Mouse (Mus musculus) kidney, embryonic 14.5 days (tissue): Measurements from ENCODE around the gene Nabp2. TPM values are rescaled to one million over a fixed set of nuclear protein-coding genes. Genes with fewer than 3 reads are reported as not detected.

Source experiments
- ATAC-seq: fragments of 200-750 bp; cut with Nextera tagmentation; 2 replicates; pipeline ENCODE4 v1.8.0; 2017; ENCODE audit warnings: moderate number of reproducible peaks, mild to moderate bottlenecking, moderate TSS enrichment, moderate library complexity; ENCODE audit not compliant: low FRiP score, low TSS enrichment
- H3K27ac ChIP-seq: fragments of 300-500 bp; sonication (generic); 2 replicates; pipeline ENCODE4 v1.5.1; 2014; ENCODE audit warnings: low read depth, mild to moderate bottlenecking, low read length, moderate library complexity, mixed read lengths
- H3K27me3 ChIP-seq: fragments of 300-500 bp; sonication (generic); 2 replicates; pipeline ENCODE4 v1.6.1; 2014; ENCODE audit warnings: mild to moderate bottlenecking, low read length; ENCODE audit not compliant: control insufficient read depth, insufficient read depth
- H3K36me3 ChIP-seq: fragments of 300-500 bp; sonication (generic); 2 replicates; pipeline ENCODE4 v1.6.1; 2014; ENCODE audit warnings: low read length, mixed read lengths; ENCODE audit not compliant: control insufficient read depth, insufficient read depth
- H3K4me1 ChIP-seq: fragments of 300-500 bp; sonication (generic); 2 replicates; pipeline ENCODE4 v1.6.1; 2014; ENCODE audit warnings: low read length, mixed read lengths; ENCODE audit not compliant: control insufficient read depth, insufficient read depth
- H3K4me2 ChIP-seq: fragments of 300-500 bp; sonication (generic); replicated peaks from 2 replicates; pipeline ENCODE4 v1.6.1; 2014; ENCODE audit warnings: low read depth, mild to moderate bottlenecking, low read length
- H3K4me3 ChIP-seq: fragments of 300-500 bp; sonication (generic); 2 replicates; pipeline ENCODE4 v1.5.1; 2014; ENCODE audit warnings: mild to moderate bottlenecking, low read length
- H3K9ac ChIP-seq: fragments of 300-500 bp; sonication (generic); 2 replicates; pipeline ENCODE4 v1.6.1; 2014; ENCODE audit warnings: low read depth, mild to moderate bottlenecking, low read length, moderate library complexity
- H3K9me3 ChIP-seq: fragments of 300-500 bp; sonication (generic); 2 replicates; pipeline ENCODE4 v1.6.1; 2016; ENCODE audit warnings: low read length; ENCODE audit not compliant: control insufficient read depth
- WGBS: fragments of 180-500 bp; shearing (Covaris S2); extraction: QIAGEN DNeasy Blood & Tissue Kit; methylation state at CpG from one replicate; pipeline ENCODE4 v1.1.7; 2014; 5-methylcytosine and 5-hydroxymethylcytosine counted together
- polyA plus RNA-seq: library from polyadenylated mRNA; unstranded; fragments of >200 nt; fragmentation: Nextera tagmentation; extraction: Ambion mirVana; gene quantifications from 2 replicates; pipeline ENCODE4 v1.2.1, GENCODE M21; 2014

Gene Nabp2
- polyA plus RNA-seq, 1 experiment from 2014 or later, result 103 TPM

- WGBS, result 85% methylated on average over 6 of the region's 6 CpGs
- H3K36me3 ChIP-seq, result peaks cover 14% of the 10 kb centered on the region
- no peaks in the 10 kb centered on the region for H3K27me3 ChIP-seq
- H3K4me1 ChIP-seq, result peaks cover 9% of the 10 kb centered on the region
- H3K27ac ChIP-seq, result no peak overlapping the region
- no peak for ATAC-seq
- H3K9ac ChIP-seq, result no peak overlapping the region
- H3K9me3 ChIP-seq, result no peaks in the 10 kb centered on the region
- H3K4me3 ChIP-seq, result no peak overlapping the region
- no peak overlapping the region for H3K4me2 ChIP-seq
Measured at GRCm38 (mm10) chr10:128374393-128374792, 36.9 kb downstream of the Nabp2 start.

DNA sequence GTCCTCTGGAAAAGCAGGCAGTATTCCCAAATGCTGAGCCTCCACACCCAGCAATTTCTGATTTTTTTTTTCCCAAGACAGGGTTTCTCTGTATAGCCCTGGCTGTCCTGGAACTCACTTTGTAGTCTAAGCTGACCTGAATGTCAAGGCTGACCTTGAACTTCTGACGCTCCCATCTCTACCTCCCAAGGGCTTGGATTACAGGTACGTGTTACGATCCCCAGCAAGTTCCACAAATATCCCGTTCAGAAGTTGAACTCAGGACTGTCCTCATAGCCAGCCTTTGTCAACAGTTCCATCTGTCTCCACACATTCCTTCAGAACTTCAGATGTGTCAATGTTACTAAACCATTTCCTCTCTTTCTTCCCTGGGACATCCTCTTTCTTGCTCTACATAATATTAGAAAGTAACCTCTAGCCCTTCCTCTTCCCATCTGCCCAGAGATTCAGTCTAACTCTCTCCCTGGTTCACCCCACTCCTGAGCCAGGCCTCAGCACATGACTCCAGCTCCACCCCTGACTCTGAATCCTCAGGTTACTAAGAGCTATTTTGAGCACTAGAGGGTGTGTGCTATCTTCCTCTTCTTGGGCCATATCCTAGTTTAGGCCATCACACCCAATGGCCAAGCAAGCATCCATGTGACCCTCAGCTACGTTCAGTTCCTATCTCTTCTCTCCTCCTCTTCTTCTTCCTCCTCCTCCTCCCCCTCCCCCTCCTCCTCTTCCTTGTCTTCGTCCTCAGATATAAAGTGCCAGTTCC, 38.1 kb downstream of the Nabp2 start:
- H3K4me3 ChIP-seq, result no peak overlapping the region
- no peak overlapping the region for H3K4me2 ChIP-seq
- ATAC-seq, result no peak
- 76% methylated on average over 6 of the region's 6 CpGs for WGBS
- H3K9me3 ChIP-seq, result no peaks in the 10 kb centered on the region
- H3K4me1 ChIP-seq, result peaks cover 5% of the 10 kb centered on the region
- peaks cover 2% of the 10 kb centered on the region; the same call in 1 of the 2 replicates for H3K36me3 ChIP-seq
- no peak overlapping the region for H3K27ac ChIP-seq
- no peaks in the 10 kb centered on the region for H3K27me3 ChIP-seq
- H3K9ac ChIP-seq, result no peak overlapping the region

DNA sequence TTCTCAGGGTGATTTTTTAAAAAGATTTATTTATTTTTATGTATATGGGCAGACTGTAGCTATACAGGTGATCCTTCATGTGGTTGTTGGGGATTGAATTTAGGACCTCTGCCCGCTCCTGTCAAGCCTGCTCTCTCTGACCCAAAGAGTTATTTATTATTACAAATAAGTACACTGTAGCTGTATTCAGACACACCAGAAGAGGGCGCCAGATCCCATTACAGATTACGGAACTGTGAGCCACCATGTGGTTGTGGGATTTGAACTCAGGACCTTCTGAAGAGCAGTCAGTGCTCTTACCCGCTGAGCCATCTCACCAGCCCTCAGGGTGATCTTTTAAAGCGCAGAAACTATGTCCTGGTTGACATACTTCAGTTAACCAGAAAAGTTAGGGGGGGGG, 39.1 kb downstream of the Nabp2 start:
- H3K36me3 ChIP-seq, result no peaks in the 10 kb centered on the region
- H3K4me2 ChIP-seq, result no peak overlapping the region
- no peak overlapping the region for H3K27ac ChIP-seq
- no peaks in the 10 kb centered on the region for H3K27me3 ChIP-seq
- H3K9me3 ChIP-seq, result no peaks in the 10 kb centered on the region
- no peak overlapping the region for H3K4me3 ChIP-seq
- no peak for ATAC-seq
- H3K4me1 ChIP-seq, result peaks cover 7% of the 10 kb centered on the region
- 82% methylated on average over 5 of the region's 5 CpGs for WGBS
- H3K9ac ChIP-seq, result no peak overlapping the region

- H3K27me3 ChIP-seq, result no peaks in the 10 kb centered on the region
- no peak overlapping the region for H3K27ac ChIP-seq
- no peaks in the 10 kb centered on the region for H3K36me3 ChIP-seq
- WGBS, result 23% methylated on average over 4 of the region's 4 CpGs
- H3K9ac ChIP-seq, result no peak overlapping the region
- H3K4me2 ChIP-seq, result no peak overlapping the region
- no peak for ATAC-seq
- no peak overlapping the region for H3K4me3 ChIP-seq
- peaks cover 7% of the 10 kb centered on the region for H3K4me1 ChIP-seq
- no peaks in the 10 kb centered on the region for H3K9me3 ChIP-seq
Measured at GRCm38 (mm10) chr10:128370601-128371000, 40.7 kb downstream of the Nabp2 start.

GRCm38 (mm10) chr10:128370021-128370420, 41.3 kb downstream of the Nabp2 start:
- no peaks in the 10 kb centered on the region; the same call in 1 of the 2 replicates for H3K36me3 ChIP-seq
- H3K27ac ChIP-seq, result no peak overlapping the region
- H3K4me2 ChIP-seq, result no peak overlapping the region
- H3K4me1 ChIP-seq, result peaks cover 7% of the 10 kb centered on the region
- no peak overlapping the region for H3K4me3 ChIP-seq
- WGBS, result 61% methylated on average over 5 of the region's 6 CpGs
- H3K9ac ChIP-seq, result no peak overlapping the region
- H3K27me3 ChIP-seq, result no peaks in the 10 kb centered on the region
- ATAC-seq, result no peak
- H3K9me3 ChIP-seq, result no peaks in the 10 kb centered on the region

DNA sequence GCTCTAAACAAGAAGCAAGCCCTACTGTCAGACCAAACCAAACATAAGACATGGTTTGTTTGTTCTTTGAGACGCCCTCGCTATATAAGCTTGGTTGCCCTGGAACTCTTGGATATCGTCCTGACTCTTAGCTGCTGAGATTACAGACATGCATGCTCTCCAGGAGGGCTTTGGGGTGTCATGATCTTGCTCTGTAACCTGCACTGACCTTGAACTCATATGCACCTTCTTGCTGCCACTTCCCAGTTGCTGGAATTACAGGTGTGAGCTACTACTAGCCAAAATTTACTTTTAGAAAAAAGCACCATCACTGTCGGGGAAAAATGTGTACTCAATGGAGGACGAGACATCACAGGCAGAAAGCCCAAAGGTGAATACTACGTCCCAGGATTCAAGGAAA, 41.7 kb downstream of the Nabp2 start:
- peak overlapping the region; percentile 73; the same call in 1 of the 2 replicates for H3K9ac ChIP-seq
- 82% methylated on average over 6 of the region's 6 CpGs for WGBS
- H3K4me3 ChIP-seq, result peak overlapping the region; percentile 70
- ATAC-seq, result no peak
- H3K27ac ChIP-seq, result peak overlapping the region; percentile 90; the same call in 1 of the 2 replicates
- H3K4me1 ChIP-seq, result peaks cover 7% of the 10 kb centered on the region
- H3K27me3 ChIP-seq, result no peaks in the 10 kb centered on the region
- no peaks in the 10 kb centered on the region; the same call in 1 of the 2 replicates for H3K36me3 ChIP-seq
- H3K9me3 ChIP-seq, result no peaks in the 10 kb centered on the region
- H3K4me2 ChIP-seq, result peak overlapping the region; percentile 86

DNA sequence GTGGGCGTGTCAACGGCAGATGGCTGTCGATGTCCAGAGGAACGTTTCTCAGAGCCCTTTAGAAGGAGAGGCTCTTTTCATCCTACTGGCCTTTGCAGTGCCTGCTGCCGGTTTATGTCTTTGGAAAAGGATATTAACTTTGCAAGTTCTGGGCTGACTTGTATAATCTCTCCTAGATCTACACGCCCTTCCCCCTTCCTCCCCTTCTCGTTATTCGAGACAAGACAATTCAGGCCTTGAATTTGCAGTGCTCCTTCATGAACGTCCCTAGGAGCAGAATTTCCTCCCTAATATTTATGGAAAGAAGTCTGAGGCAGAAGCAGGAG, 42.1 kb downstream of the Nabp2 start:
- H3K4me1 ChIP-seq, result peaks cover 7% of the 10 kb centered on the region
- no peaks in the 10 kb centered on the region for H3K27me3 ChIP-seq
- H3K4me3 ChIP-seq, result peak overlapping the region; percentile 70
- peak overlapping the region; percentile 86 for H3K4me2 ChIP-seq
- H3K27ac ChIP-seq, result peak overlapping the region; percentile 90
- no peak for ATAC-seq
- peak overlapping the region; percentile 73 for H3K9ac ChIP-seq
- 4% methylated on average over 9 of the region's 9 CpGs for WGBS
- no peaks in the 10 kb centered on the region for H3K9me3 ChIP-seq
- peaks cover 3% of the 10 kb centered on the region for H3K36me3 ChIP-seq

GRCm38 (mm10) chr10:128368402-128369217, 42.7 kb downstream of the Nabp2 start, which contains the start of gene Coq10a:
TSS of gene Coq10a (minus strand) at chr10:128368997.
- Histone ChIP-seq H3K36me3 (peaks cover 7% of the 10 kb centered on the region), H3K4me2 (peak within 1 kb of the TSS; percentile 86), H3K9me3 (no peaks in the 10 kb centered on the region), H3K4me3 (peak within 1 kb of the TSS; percentile 70), H3K27ac (peak within 1 kb of the TSS; percentile 90), H3K27me3 (no peaks in the 10 kb centered on the region), H3K4me1 (peaks cover 7% of the 10 kb centered on the region), H3K9ac (peak within 1 kb of the TSS; percentile 73)
- ATAC-seq, result peak; percentile 96
- under 1% methylated on average over 87 of the region's 87 CpGs for WGBS
